Mouse (Mus musculus): Measurements from ENCODE around the gene Ubxn11.

Gene Ubxn11

GRCm38 (mm10) chr4:134090521-134091224 is 11.7 kb upstream of the Ubxn11 start:
- DNase-seq (ENCODE audit: low spot score in 2 of 2): no peak

DNA sequence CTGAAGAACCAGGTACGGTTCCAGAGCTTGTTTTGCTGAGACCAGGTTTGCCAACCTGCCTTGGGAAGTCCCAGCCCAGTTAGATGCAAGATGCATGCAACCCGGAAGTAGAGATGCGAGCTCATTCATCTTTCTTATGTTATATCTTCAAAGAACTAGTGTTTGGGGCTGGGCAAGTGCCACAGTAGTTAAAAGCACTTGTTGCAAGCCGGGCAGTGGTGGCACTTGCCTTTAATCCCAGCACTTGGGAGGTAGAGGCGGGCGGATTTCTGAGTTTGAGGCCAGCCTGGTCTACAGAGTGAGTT is 11.2 kb upstream of the Ubxn11 start:
- no peak for DNase-seq (ENCODE audit: low spot score in 2 of 2)

GRCm38 (mm10) chr4:134092382-134093288 is 9.7 kb upstream of the Ubxn11 start:
- DNase-seq (ENCODE audit: low spot score in 2 of 2): peak; percentile 68 to 85

DNA sequence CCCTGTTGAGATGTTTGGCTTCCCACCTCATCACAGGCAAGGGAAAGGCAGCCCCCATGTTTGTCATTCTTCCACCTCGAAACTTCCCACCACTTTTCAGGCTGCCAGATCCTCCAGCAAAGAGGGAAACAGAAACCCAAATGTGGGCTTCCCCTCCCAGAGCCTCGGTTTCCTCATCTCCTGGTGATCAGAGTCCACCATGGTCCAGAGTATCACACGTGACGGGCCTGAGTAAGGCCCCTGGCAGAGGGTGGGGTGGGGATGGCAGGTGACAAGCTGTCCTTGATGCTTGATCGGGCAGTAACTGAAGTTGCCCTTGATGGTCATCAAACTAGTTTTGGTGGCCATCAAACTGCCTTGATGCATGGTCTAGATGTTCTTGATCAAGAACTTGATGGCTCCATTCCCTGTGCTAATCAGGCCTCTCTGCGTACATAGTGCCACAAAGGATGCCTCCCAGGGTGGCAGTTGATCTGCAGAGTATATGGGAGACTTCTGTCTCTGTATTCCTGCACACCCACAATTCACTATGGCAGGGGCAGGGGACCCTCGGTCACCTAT is 8.3 kb upstream of the Ubxn11 start:
- no peak for DNase-seq (ENCODE audit: low spot score in 2 of 2)

- DNase-seq (ENCODE audit: low spot score in 2 of 2): peak in 1 of 2 experiments; percentile 79
Observed at GRCm38 (mm10) chr4:134094923-134095547, 7.3 kb upstream of the Ubxn11 start, which contains the start of gene Cd52. Cd52 (minus strand) TSS chr4:134095082.

DNA sequence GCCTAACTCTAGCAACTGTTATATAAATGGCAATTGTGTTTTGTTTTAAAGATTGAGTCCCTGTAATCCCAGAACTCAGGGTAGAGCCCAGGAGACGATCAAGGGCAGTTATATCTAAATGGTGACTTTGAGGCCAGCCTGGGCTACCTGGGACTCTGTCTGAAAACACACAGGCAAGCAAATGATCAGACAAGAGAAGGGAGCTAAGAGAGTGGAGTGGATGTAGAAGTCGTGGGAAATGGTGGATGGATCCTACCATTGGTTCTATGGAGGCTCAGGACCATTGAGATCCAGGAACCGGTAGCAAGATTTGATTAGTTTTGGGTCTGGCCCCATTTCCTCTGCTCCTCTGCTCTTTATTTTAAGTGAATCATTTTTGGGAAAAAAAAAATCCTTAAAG is 6.2 kb upstream of the Ubxn11 start:
- no peak for DNase-seq (ENCODE audit: low spot score in 2 of 2)

GRCm38 (mm10) chr4:134097015-134097608 is 5.3 kb upstream of the Ubxn11 start:
- peak in 1 of 2 experiments; percentile 64 for DNase-seq (ENCODE audit: low spot score in 2 of 2)

DNA sequence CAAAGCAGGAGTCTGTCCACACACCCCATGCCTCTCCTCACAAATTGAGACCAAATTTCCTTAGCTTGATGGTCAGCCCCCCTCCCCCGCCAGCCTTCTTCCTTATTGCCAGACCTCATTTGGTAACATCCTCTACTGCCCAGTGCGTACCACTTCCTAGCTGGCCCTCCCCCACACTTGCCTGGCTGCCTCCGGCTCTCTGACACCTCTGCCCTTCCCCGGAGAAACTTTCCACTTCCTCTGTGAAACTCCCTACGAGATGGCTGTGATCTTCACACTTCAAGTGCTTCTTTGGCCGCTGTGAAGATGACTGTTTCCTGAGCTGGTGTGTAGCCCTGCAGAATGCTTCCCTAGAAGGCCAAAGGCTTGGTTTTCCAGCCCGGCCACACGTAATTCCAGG is 3.7 kb upstream of the Ubxn11 start:
- DNase-seq (ENCODE audit: low spot score in 2 of 2): peak in 1 of 2 experiments; percentile 80

- no peak for DNase-seq (ENCODE audit: low spot score in 2 of 2)
Observed at GRCm38 (mm10) chr4:134100245-134100644, 2.1 kb upstream of the Ubxn11 start.

- DNase-seq (ENCODE audit: low spot score in 2 of 2): peak in 1 of 2 experiments; percentile 47
Observed at GRCm38 (mm10) chr4:134102742-134103119, 361 bp downstream of the Ubxn11 start.

- DNase-seq (ENCODE audit: low spot score in 2 of 2): peak in 1 of 2 experiments; percentile 22
Observed at GRCm38 (mm10) chr4:134106105-134106504, 3.7 kb downstream of the Ubxn11 start.

- no peak for DNase-seq (ENCODE audit: low spot score in 2 of 2)
Observed at GRCm38 (mm10) chr4:134107730-134108129, 5.4 kb downstream of the Ubxn11 start.

DNA sequence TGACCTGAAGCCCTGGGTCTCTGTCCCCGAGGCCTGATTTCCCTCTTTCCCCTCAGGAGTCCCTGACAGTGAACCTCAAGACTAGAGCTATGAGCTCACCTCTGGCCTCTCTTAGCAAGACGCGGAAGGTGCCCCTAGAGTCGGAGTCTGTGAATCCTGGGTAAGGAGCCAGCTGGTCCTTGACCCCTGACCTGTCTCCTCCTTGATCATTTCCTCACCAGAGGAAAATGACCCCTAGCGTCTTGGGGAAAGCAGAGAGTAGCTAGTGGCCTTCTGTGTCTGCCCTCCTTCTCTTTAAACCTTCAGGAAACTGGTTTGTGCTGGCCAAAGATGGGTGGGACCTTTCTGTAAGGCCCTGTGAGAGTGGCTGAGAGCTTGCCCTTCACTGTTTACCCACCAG is 5.8 kb downstream of the Ubxn11 start:
- no peak for DNase-seq (ENCODE audit: low spot score in 2 of 2)

DNA sequence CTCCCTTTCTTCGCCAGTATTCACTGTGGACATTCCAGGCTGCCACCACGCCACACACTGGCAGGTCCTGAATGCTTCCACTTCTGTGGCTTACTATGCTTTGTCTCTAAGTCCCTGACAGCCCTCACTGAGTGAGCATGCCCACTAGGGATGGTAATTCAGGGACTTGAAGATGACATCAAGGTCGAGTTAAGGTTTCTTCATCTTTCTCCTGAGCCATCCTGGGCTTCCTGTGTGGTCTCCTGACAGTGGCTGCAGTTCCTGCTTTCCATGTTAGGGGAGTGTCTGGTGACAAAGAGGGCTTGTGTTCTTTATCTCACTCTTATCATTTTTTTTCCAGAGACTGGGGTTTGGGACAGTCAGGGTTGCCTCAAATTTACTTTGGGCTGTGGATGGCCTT is 8.3 kb downstream of the Ubxn11 start:
- no peak for DNase-seq (ENCODE audit: low spot score in 2 of 2)

DNA sequence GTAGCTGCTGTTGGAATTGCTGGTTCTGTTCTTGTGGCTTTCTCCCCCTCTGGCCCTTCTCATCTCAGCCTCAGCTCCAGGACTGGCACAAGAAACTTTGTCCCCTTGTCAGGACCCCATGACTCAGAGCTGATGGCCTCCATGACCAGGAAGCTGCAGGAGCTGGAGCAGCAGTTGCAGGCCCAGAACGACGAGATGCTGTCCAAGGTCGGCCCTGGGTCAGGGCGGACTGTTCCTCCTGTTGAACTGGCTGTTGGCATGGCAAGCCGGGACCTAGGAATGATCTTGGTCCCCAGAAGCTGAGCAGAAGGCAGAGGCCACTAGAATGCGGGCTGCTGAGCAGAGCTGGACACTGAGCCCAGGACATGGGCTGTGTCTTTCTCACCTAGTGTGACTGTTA is 10.0 kb downstream of the Ubxn11 start:
- DNase-seq (ENCODE audit: low spot score in 2 of 2): no peak

DNA sequence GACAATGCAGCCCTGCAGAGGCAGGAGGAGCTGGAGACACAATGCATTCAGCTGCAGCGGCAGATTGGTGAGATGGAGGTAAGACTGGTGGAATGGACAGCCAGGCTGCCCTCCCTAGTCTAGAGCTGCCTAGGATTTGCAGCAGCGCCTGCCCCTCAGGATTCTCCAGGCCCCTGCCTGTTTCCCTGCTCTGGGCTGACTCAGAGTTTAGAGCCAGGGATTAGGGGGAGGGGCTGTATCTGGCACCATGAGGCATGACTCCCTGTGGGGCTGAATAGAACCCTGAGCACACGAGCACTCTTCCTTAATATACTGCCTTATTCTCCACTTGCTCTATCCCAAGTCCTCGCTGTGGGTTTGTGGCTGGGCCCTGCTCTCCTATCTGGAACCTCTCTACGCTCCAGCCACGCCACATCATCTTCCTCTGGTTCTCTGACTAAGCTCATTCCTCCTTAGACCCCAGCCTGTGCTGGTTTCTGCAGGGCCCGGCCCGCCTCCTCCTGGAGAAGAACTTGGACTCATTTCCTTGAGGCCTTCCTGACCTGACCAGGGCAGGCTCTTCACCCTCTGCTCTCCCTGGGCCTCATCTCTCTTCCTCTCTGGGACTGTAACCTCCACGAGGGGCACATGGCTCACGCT is 11.1 kb downstream of the Ubxn11 start:
- DNase-seq (ENCODE audit: low spot score in 2 of 2): no peak

DNA sequence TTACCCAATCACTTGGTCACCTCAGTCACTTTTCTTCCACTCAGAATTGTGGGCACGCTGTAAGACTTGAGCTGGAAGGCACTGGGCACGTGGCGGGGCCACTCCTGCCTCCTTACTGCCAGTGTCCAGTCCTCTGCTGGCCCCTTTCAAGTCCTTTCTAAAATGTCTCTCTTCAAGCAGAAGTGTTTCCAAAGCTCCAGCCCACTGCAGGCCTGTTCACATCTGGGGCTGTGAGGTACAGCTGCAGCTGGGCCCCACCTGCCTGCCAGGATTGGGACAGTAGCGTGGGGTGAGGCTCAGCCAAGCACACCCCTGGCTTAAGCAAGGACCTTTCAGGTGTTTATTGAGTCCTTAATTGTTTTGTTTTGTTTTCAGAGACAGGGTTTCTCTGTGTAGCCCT is 11.7 kb downstream of the Ubxn11 start:
- no peak for DNase-seq (ENCODE audit: low spot score in 2 of 2)

DNA sequence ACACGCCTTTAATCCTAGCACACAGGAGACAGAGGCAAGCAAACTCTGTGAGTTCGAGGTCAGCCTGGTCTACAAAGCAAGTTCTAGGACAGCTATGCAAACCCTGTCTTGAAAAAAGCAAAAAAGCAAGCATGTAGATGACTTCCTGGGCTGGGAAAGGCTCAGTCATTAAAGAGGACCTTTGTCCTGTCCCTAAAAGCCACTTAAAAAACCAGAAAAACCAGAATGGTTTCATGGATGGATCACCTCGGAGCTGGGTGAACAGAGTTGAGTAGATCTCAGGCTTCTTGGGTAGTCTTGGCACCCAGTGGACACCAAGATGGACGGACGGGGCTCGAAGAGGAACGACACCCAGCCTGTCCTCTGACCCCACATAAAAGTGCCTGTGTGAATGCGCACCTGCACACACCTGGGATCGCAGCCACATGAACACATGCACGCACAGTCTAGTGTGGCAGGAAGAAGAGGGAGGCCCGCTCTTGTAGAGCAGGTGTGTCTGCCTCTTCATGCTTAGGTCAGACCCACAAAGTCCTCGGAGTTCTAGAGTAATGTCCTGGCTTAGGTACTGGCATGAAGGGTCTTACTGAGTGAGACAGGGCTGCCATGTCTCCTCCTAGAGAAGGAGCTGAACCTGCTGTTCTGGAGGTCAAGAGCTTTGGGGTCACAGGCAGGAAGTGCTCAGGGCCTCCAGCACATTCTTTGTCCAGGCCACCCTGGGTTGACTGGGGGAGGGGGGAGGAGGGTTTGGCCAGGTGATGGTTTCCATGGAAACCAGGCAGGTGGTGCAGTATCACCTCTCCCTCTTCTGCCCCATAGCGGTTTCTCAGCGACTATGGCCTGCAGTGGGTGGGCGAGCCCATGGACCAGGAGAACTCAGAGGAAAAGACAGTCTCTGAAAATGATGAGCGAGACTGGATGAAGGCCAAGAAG is 13.1 kb downstream of the Ubxn11 start:
- no peak for DNase-seq (ENCODE audit: low spot score in 2 of 2)

- DNase-seq (ENCODE audit: low spot score in 2 of 2): peak; percentile 7 to 18
Observed at GRCm38 (mm10) chr4:134116501-134116900, 14.1 kb downstream of the Ubxn11 start.

DNA sequence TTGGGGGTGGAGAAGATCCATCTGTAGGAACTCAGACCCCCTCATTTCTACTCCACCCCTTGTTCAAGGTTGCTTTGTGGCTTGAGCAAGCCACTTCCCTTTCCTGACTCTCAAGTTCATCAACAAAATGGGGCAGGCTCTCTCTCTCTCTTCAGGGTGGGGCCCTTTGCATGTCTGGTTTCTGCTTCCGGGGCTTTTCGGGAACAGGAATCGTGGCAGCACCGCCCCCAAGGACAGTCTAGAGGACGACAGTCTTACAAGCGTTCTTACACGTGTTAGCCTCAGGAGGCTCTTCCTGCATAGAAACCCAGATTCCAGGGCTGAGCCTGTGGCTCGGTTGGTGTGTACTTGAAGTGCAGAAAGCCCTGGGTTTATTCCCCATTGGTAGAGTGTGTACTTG is 14.6 kb downstream of the Ubxn11 start:
- peak; percentile 27 to 70 for DNase-seq (ENCODE audit: low spot score in 2 of 2)
